Mouse (Mus musculus) right cerebral cortex, postnatal 14 days (tissue): ENCODE measurements around the gene Tfcp2l1.
"Not testable (repeated sequence)": the region's sequence is repeated elsewhere in the genome, so short reads cannot be mapped to it uniquely, and the experiment has no call there.

ENCODE experiments used
- DNase-seq: peaks from one replicate; pipeline ENCODE4 v3.0.0; 2022

Gene Tfcp2l1

DNA sequence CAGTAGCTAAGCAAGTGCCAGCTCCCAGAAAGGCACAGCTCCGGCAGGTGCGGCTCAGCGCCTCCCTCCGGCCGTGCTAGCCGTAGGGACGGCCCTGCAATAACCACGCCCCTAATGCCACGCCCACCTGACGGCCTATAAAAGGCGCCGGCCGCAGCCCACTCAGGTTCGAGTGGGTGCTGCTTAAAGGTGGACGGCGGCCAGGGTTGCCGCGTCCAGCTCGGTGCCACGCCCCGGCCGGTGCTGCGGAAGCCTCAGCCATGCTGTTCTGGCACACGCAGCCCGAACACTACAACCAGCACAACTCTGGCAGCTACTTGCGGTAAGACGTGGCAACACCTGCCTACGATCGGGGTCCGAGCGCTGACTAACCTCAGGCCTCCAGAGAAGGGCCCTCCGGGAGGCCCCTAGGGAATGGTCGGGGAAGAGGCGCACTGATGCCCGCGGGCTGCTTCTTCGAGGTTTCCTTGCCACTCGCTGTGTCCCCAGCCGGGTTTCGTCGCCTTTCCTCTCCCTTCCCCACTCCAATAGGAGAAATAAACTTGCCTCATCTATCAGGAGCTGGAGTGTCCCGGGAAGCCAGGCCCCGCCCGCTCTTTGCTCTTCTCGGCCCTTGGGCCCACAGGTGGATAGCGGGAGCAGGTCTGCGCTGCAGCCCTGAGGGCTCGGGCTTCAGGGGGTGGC, at the start of gene Tfcp2l1:
Gene Tfcp2l1, plus strand, starts transcription at position 165 of the 684 bp plus-strand sequence.
- DNase-seq, result peak; percentile 58

DNA sequence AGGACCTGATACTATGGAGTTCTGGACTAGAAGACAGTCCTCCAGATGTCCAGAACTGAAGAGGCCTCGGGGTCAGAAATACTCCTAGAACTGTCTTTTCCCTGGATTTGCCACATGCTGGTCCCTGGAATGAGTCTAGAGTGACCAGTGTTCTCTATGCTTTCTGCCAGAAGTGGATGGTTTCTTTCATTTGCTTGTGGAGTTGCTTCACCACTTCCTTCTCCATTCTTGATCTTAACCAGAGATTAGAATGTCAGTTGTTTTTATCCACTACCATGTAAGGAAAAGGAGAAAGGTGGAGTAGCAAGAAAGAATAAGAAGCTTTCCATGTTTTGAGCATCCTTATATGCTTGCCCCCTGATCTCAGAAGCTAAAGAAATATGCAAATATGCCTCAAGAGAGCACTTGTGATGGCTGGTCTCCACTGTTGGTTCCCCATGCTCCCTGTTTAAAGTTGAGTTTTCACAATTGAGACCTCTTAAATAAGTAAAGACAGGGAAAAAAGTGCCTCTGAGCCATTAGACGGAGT, 47.5 kb upstream of the Tfcp2l1 start:
- no peak for DNase-seq

DNA sequence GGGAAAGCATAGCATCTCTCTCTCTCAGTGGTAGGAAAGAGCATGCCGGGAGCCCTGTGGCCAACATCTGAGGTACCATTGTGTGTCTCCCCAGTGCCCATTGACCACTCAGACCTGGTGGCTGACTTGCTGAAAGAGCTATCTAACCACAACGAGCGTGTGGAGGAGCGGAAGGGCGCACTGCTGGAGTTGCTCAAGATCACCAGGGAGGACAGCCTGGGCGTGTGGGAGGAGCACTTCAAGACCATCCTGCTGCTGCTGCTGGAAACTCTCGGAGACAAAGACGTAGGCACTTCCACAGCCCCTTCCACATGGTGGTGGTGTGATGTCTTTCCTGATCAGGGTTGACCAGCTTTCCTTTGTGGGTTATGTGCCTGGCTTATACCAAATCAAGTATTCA, 46.6 kb upstream of the Tfcp2l1 start:
- no peak for DNase-seq

DNA sequence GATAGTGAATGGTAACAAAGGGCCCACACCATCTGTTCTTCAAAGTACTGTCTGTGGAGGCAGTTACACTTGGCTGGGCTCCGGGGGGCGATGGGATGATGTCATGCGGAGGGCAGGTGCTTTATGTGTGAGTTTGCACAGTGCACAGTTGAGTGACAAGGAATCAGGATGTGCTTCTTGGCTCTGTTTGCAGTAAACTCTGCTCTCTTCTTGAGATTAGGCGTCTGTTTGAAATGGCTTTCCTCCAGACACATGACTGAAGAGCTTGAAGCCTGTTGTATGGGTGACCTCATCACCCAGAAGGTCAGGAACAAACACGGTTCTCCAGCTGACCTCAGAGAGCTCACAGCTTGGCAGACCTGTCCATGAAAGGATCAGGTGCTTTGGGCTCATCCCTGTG, 38.0 kb upstream of the Tfcp2l1 start:
- no peak for DNase-seq

DNA sequence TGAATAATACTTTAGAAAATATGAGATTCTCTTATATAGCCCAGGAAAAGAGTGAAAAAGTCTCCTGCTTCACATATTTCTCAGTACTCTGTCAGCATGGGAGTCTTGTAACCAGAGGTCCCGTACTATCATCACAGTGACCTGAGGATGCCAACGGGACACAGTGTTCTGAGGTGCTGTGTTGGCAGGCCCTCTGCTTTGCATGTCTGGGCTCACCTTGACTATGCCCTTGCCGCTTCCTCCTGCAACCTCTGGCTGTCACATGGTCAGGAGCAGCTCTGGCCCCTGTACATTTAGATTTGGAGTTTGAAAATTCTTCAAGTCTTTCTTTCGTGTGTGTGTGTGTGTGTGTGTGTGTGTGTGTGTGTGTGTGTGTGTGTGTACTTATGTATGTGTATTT, 34.8 kb upstream of the Tfcp2l1 start:
- no peak for DNase-seq

DNA sequence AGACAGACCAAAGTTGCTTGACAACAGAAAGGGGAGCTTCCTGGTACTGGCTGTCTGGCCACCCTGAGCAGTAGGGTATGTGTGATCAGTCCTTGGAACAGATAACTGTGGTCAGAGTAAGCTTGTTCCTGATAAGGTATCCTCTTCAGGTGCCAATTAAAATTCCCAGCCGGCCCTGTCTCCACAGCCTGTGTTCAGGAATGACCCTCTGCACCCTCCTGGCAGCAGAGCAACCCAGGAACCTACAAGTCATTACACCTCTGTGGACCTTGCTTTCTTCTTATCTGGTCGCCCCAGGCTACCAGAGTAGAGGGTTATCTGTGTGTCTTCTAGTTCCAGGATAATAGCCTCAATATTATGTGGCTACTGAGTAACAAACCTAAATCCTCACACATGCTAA, 32.4 kb upstream of the Tfcp2l1 start:
- no peak for DNase-seq

DNA sequence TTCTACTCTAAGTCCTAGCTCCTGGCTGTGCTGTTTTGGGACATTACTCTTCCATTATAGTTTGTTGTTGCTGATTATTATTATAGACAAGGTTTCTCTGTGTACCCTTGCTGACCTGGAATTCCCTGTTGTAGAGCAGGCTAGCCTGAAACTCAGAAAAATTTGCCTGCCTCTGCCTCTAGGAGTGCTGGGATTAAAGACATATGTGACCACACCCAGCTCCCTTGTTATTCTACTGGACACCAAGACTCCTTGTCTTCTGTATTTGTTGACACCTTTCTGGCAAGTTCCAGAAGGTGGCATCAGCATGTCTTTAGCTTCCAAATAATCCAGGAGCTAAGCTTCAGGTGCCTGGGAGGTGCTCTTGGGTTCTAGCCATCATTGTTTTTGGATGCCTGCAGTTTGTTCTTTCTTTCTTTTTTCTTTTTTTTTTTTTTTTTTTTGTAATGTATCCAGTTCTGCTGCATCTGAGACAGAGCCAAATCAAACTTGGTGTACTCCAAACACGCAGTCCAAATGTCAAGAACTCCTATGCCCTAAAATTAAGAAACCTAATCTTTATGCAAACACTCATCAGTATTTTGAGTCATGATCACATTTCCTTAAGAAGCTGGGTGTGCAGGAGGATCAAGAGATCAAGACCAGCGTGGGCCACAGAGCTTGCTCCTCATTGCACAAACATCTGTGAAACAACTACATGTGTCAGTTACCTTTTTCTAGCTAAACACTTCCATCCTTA, 30.1 kb upstream of the Tfcp2l1 start:
- no peak for DNase-seq

DNA sequence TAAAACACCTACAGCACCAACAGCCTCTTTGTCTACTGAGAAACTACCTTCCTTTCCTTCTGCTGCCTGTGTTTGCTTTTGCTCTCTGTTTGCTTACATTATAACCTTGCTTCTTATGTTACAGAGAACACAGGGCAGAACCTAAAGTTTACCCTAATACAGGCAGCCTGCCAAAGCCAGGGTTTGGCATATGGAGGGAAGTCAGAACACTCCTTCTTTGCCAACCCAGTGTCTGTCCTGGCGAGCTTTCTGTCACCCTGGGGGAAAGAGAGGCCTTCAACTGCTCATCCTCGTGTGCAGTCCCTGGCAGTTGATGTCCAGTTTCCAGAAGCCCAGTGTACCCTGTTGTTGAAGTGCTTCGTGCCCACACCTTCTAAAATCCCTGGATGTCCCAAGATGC, 29.4 kb upstream of the Tfcp2l1 start:
- no peak for DNase-seq

DNA sequence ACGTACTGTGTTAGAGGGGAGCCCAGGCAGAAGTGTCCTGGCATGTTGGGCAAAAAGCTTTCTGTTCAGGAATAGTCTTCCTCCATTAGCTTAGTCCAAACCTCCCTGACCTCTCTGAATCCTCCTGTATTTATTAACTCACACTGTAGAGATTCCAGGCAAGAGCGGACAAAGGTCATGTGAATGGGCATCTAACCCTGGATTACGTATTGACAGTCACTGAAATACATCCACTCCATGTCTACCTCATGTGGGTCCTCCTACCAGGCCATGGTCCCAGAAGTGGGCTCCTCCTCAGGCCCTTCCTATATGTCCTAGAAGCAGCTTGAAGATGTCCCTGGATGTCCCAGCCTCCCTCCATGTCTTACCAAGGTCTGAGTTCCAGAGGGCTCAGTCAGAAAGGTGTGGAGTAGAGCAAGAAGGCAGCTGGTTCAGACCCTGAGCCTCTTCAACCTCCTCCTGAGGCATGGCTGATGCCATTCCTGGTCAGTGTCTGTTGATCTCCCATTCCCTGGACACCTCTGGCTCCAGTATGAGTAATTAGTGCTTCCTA, 14.0 kb upstream of the Tfcp2l1 start:
- DNase-seq, result no peak

DNA sequence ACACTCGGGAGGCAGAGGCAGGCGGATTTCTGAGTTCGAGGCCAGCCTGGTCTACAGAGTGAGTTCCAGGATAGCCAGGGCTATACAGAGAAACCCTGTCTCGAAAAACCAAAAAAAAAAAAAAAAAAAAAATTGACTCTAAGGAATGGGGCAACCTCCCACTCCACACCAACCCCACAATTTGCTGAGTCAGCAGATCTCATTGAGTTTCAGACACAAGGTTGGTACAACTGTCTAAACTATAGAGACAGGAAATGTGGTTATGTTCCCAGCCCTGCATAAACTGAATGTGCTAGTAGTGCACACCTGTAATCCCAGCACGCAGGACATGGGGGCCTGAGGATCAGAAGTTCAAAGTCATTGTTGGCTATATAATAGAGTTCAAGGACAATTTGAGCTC, 6.7 kb upstream of the Tfcp2l1 start:
- not testable (repeated sequence) for DNase-seq

DNA sequence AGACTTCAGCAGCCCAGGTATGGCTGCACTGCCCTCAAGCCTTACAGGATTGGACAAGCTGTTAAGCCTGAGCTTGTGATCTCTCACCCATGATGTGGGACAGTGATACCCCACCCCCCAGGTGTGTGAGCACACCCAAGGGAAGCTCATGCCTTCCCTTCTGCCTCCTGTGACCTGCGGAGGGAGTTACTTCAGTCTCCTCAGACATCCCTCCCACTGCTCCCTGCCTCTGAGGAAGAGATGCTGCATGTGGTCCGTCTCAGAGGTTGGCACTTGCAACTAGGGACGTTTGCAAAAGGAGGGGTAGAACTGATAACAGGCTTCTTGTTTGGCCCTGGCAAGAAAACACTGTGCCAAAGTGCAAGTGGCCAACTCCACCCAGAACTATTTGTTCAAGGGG, 4.9 kb upstream of the Tfcp2l1 start:
- no peak for DNase-seq

DNA sequence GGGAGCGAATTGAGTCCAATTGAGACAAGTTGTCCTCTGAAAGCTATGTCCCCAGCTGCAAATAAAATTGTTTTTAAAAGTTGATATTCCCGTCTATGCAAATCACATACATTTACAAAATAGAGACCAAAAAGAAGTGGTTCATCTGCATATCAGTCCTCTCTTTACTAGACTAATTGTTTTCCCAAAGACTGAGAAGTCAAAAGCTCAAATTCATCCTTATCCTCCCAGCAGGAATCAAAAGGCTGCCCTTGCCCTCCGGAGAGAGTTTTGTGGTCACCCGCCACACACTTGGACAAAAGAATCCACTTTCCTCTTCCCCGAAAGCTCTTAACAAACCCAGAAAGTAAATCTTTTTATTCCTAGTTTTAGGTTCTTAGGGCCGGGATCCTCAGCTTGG, 2.3 kb upstream of the Tfcp2l1 start:
- DNase-seq, result no peak

DNA sequence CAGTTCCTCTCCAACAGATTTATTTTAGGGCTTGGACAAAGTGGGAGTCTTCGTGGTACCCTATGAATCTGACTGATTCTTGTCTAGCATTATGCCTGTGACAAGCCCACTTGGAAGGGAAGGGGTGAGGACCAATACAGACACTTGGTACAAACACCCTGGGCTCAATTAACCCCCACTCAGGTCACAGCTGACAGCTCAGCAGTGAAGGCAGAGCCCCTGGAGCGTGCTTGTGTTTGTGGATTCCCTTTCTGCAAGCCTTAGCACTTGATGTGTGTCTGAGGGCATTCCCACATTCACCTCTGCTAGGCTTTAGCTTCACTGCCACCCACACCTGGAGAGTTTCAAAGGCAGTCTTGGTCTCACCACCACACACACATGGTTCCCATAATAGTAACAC, 1.8 kb upstream of the Tfcp2l1 start:
- no peak for DNase-seq

DNA sequence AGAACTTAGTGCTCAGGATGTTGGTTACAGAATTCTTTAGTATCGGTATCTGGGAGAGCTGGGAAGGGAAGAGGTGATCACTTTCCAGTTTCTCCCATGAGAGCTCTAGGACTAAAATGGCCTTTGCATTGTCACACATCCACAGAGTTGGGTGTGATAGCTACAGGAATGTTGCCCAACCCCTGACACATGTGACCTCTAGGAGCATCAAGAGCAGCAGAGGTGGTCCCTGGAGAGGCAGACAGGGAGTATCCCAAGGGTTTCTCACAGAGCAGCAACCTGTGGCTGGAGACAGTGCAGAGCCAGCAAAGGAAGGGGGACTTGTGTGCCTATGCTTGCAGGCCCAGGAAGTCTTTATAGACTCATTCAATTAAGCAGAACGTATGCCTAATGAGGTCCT, 1.3 kb upstream of the Tfcp2l1 start:
- DNase-seq, result no peak

DNA sequence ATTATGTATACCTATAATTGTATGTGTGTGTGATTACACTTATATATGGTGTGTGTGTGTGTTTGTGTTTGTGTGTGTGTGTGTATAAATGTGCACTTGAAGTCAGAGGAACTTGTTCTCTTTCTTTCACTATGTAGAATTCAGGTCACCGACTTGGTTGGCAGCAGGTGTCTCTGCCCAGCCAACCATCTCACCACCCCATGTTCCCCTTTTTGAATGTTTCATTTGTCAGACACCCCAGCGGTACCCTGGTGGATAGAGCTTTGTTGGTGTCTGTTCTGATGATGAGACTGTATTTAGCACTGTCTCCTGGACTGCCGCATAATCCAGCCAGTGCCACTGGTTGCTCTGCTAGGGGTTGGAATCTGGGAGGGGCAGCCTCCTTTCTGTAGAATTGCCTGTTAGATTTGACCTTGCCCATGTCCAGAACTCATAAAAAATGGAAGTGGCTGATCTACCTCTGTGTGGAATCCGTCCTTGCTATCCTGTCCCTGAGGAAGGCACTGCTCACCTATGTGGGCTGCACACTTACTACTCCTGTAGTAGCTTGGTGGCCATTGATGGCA, 5.8 kb downstream of the Tfcp2l1 start:
- DNase-seq, result no peak

DNA sequence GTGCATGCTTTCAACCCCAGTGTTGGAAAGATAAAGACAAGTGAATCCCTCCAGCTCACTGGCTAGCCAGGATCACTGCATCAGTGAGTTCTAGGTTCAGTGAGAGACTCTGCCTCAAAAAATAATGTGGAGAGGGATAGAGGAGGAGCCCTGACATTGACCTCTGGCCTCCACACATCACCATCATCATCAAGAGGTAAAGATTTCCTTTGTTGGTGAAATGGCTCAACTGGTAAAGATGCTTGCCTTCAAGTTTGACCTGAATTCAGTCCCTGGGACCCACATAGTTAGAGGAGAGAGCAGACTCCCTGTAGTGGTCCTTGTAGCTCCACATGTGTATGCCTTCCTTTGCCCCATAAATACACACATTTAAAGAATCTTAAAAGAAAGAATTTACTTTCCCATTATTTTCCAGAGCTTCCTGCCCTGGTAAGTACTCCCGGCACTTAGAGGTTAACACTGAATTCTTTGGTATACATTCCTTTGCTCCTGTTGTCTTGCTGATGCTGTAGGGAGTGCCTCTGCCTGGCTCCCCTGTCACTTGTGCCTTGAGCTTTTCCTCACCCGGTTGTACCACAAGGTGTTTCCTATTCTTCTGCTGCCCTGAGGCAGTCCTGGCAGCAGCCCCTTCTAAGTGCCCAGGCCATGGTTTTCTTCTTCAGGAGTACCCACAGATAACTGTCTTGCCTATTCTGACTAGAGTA, 14.7 kb downstream of the Tfcp2l1 start:
- DNase-seq, result no peak

DNA sequence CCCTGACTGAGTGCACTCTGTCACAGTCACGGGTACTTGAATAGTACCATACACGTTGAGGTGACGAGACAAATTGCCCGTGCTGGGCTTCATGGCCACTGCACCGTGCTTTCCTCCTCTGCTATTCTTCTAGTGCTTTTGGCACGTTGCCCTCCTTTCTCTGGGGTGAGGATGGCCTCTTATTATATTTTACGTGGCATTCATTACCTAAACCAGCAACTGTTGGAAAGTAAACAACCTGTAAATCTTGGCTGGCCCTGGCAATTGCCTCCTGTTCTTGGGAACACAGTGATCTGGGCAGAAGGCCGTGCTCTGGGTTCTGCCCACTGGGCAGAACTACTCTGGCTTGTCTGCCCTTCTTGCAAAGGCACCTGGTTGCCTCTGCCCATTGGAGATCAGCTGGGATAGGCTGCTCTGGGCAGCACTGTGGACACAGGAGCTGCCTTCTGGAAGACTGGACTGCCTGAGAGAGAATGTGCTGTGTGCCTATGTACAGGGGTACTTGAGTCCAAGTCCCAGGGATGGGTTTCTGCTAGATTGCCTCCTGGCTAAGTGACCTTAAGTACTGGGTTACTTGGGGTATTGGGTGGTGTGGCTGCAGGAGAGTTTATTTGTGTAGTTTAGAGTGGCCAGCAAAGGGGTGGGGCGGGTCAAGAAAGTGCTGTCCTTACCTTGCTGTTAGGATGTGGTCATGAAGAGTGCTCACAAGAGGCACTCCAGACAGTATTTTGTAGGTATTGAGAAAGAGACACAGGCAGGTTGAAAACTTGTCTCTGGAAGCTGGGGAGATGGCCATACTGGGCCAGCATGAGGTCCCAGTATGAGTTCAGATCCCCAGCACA, 15.6 kb downstream of the Tfcp2l1 start:
- DNase-seq, result no peak

DNA sequence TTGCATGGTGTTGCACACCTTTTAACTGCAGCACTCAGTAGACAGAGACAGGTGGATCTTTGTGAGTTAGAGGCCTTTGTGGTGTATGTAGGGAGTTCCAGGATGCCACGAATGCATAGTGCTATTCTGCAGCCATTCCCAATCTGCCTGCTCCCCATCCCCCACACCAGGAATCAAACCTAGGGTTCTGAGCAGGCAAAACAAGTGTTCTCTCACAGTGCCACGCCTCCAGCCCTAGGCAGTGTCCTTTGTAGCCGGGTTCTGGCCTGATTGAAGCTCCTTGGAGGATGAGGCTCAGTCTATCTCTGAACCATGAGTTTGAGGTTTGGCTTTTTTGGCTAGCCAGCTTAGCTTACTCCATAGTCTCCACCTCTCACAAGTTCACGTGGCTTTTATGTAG, 18.0 kb downstream of the Tfcp2l1 start:
- no peak for DNase-seq

DNA sequence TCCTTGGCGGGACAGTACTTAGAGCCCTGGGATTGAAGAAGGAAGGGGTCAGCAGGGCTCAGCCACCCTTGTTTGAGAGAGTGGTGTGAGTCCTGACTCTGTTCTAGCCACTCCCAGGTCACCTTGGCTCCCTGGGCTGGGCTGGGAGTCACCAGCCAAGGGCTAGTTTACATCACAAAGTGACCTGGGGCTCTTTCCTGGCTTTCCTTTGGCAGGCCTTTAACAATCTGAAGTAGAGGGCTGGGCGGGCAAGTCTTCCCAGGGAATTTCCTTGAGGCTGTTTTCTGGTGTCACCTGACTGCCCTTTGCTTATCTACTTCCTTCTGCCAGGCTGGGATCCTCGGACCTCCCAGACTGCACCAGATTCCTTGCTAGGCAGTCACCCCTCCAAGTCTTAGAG, 20.3 kb downstream of the Tfcp2l1 start:
- no peak for DNase-seq

DNA sequence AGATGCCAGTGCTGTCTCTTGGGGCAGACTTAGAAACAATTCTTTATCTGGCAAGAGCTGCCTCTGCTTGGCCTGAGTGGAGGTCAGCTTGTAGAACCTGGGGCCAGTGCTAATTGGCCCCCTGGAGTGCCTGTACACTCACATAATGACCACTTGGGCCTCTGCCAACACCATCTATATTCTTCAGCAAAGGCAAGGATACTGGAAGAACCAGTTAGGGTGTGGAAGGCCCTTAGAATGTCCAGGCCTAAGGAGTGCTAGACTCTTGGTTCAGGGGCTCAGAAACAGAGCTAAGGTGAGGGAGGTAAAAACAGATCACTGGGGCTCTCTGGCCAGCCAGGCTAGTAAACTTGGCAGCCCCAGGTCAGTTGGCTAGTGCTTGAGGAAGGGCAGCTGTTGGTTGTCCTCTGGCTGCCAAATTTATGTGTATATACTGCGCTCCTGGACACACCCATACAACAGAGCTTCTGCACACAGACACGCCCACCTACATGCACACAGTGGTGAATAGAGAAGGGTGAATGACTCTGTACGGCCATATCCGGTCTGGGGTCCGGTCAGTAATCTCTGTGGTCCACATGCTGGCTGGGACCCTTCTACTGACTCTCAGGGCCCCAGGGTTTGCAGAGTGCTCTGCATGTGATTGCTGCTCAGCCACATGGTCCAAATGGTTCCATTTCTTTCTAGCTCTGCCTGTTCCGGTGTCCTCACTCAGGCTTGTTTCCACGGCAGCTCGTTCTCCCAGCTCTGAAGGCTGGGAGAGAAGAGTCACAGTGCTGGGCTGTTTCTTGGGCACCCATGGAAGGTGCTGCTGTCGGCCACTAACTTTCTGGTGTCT, 22.4 kb downstream of the Tfcp2l1 start:
- DNase-seq, result no peak

DNA sequence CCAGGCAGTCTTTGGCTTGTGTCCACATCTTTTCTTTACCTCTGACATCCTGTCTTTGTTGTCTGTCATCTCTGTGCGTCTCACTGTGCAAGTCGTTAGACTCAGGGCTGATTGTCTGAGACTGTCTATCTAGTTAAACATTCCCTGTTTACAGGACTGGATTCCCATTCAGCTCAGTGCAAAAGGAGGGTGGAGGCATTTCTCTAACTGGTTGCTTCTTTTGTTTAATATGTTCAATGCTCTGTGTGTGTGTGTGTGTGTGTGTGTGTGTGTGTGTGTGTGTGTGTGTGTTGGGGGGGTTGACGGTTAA, 23.0 kb downstream of the Tfcp2l1 start:
- no peak for DNase-seq

DNA sequence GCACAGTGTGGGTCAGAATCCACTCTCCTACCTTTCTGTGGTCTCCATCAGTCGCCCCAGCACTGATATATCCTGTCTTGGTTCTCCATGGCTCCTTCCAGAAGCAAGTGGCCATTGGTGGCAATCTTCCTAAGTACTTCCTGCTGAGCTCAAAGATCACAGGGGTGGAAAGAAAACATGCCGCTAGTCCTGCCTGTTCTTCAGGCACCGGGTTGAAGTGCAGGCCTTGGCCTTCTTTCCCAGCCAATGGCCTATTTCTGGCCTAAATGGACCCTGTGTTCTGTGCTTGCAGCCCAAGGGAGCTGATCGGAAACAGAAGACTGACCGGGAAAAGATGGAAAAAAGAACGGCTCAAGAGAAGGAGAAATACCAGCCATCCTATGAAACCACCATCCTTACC, 31.0 kb downstream of the Tfcp2l1 start:
- no peak for DNase-seq
